Mouse (Mus musculus) lung, postnatal 0 days (tissue): ENCODE data around the gene Iscu. TPM values are rescaled to one million over a fixed set of nuclear protein-coding genes. Genes with fewer than 3 reads are reported as not detected.

Source experiments
- ATAC-seq: fragments of 200-750 bp; cut with Nextera tagmentation; 2 replicates; pipeline ENCODE4 v1.8.0; 2017; ENCODE audit warnings: moderate library complexity
- DNase-seq: peaks from one replicate; pipeline ENCODE4 v3.0.0-alpha.2; 2016; ENCODE audit warnings: low spot score
- H3K27ac ChIP-seq: fragments of 300-500 bp; sonication (generic); 2 replicates; pipeline ENCODE4 v1.5.1; 2014; ENCODE audit warnings: antibody characterized with exemption, mild to moderate bottlenecking, low read length, mixed read lengths
- H3K27me3 ChIP-seq: fragments of 300-500 bp; sonication (generic); replicated peaks from 2 replicates; pipeline ENCODE4 v1.6.1; 2014; ENCODE audit warnings: low read length, mixed read lengths; ENCODE audit not compliant: insufficient read depth
- H3K36me3 ChIP-seq: fragments of 300-500 bp; sonication (generic); 2 replicates; pipeline ENCODE4 v1.6.1; 2014; ENCODE audit warnings: low read length, mixed read lengths; ENCODE audit not compliant: insufficient read depth
- H3K4me1 ChIP-seq: fragments of 300-500 bp; sonication (generic); 2 replicates; pipeline ENCODE4 v1.6.1; 2014; ENCODE audit warnings: antibody characterized with exemption, low read depth, low read length, mixed read lengths; ENCODE audit not compliant: insufficient read depth
- H3K4me2 ChIP-seq: fragments of 300-500 bp; sonication (generic); replicated peaks from 2 replicates; pipeline ENCODE4 v1.6.1; 2014; ENCODE audit warnings: low read depth, mild to moderate bottlenecking, low read length, moderate library complexity, mixed read lengths
- H3K4me3 ChIP-seq: fragments of 300-500 bp; sonication (generic); 2 replicates; pipeline ENCODE4 v1.5.1; 2014; ENCODE audit warnings: low read depth, low read length
- H3K9ac ChIP-seq: fragments of 300-500 bp; sonication (generic); replicated peaks from 2 replicates; pipeline ENCODE4 v1.6.1; 2014; ENCODE audit warnings: low read depth, mild to moderate bottlenecking
- H3K9me3 ChIP-seq: fragments of 300-500 bp; sonication (generic); 2 replicates; pipeline ENCODE4 v1.6.1; 2016; ENCODE audit warnings: low read length, mixed read lengths
- CTCF ChIP-seq: IDR thresholded peaks from 2 replicates; pipeline ENCODE4 v1.5.1; 2016; ENCODE audit warnings: antibody characterized with exemption, mild to moderate bottlenecking
- EP300 ChIP-seq: IDR thresholded peaks from 2 replicates; pipeline ENCODE4 v1.6.1; 2016; ENCODE audit warnings: antibody characterized with exemption, mild to moderate bottlenecking, control low read depth
- WGBS: fragments of 180-500 bp; shearing (Covaris S2); extraction: QIAGEN DNeasy Blood & Tissue Kit; methylation state at CpG from one replicate; pipeline ENCODE4 v1.1.7; 2014; 5-methylcytosine and 5-hydroxymethylcytosine counted together
- polyA plus RNA-seq: library from polyadenylated mRNA; unstranded; fragments of >200 nt; fragmentation: Nextera tagmentation; extraction: Ambion mirVana; gene quantifications from 2 replicates; pipeline ENCODE4 v1.2.1, GENCODE M21; 2015

Iscu gene
- polyA plus RNA-seq, result 197 and 225 TPM in 2 replicates

GRCm38 (mm10) chr5:113772450-113772895 is at the start of gene Iscu, which contains the start of gene Sart3:
TSS of gene Iscu (plus strand) at chr5:113772748.
TSS of gene Sart3 (minus strand) at chr5:113772510.
- no peaks in the 10 kb centered on the region for H3K27me3 ChIP-seq
- H3K9ac ChIP-seq, result peak within 1 kb of the TSS; percentile 80
- no peak for TF ChIP-seq CTCF
- no peak for TF ChIP-seq EP300
- H3K4me1 ChIP-seq, result 0 out of 2 replicates have a peak, but pooled peaks cover 2% of the 10 kb centered on the region
- ATAC-seq (peak; percentile 87), DNase-seq (peak; percentile 97)
- H3K4me2 ChIP-seq, result peak within 1 kb of the TSS; percentile 85
- H3K36me3 ChIP-seq, result peaks cover 16% of the 10 kb centered on the region; the same call in 1 of the 2 replicates
- peak within 1 kb of the TSS; percentile 86 for H3K4me3 ChIP-seq
- H3K9me3 ChIP-seq, result no peaks in the 10 kb centered on the region
- WGBS, result under 1% methylated on average over 44 of the region's 49 CpGs
- peak within 1 kb of the TSS; percentile 95 for H3K27ac ChIP-seq

GRCm38 (mm10) chr5:113723567-113724237 is 48.8 kb upstream of the Iscu start:
- Histone ChIP-seq H3K36me3 (no peaks in the 10 kb centered on the region), H3K9ac (no peak overlapping the region), H3K4me3 (no peak overlapping the region), H3K4me1 (no peaks in the 10 kb centered on the region), H3K27ac (no peak overlapping the region), H3K9me3 (no peaks in the 10 kb centered on the region), H3K4me2 (no peak overlapping the region), H3K27me3 (no peaks in the 10 kb centered on the region)
- 29% methylated on average over 8 of the region's 8 CpGs for WGBS
- TF ChIP-seq CTCF (no peak), EP300 (no peak)
- DNase-seq, result no peak
- ATAC-seq, result no peak

GRCm38 (mm10) chr5:113724446-113724845 is 48.1 kb upstream of the Iscu start, which contains the start of gene 1700069L16Rik:
TSS of gene 1700069L16Rik (minus strand) at chr5:113724772.
- TF ChIP-seq EP300, result no peak
- peak; percentile 91 for TF ChIP-seq CTCF
- H3K27me3 ChIP-seq, result no peaks in the 10 kb centered on the region
- 4% methylated on average over 15 of the region's 15 CpGs for WGBS
- no peak within 1 kb of the TSS for H3K4me2 ChIP-seq
- no peak within 1 kb of the TSS for H3K4me3 ChIP-seq
- ATAC-seq, result peak; percentile 68
- DNase-seq, result peak; percentile 86
- no peak within 1 kb of the TSS for H3K27ac ChIP-seq
- no peak within 1 kb of the TSS for H3K9ac ChIP-seq
- H3K36me3 ChIP-seq, result no peaks in the 10 kb centered on the region
- H3K4me1 ChIP-seq, result no peaks in the 10 kb centered on the region
- no peaks in the 10 kb centered on the region for H3K9me3 ChIP-seq

GRCm38 (mm10) chr5:113725417-113725816 is 47.1 kb upstream of the Iscu start:
- no peak overlapping the region for H3K4me2 ChIP-seq
- H3K4me3 ChIP-seq, result no peak overlapping the region
- no peak for TF ChIP-seq CTCF
- TF ChIP-seq EP300, result no peak
- H3K27ac ChIP-seq, result no peak overlapping the region
- no peaks in the 10 kb centered on the region for H3K4me1 ChIP-seq
- no peaks in the 10 kb centered on the region for H3K27me3 ChIP-seq
- no peaks in the 10 kb centered on the region for H3K9me3 ChIP-seq
- ATAC-seq, result no peak
- 69% methylated on average over 12 of the region's 12 CpGs for WGBS
- H3K36me3 ChIP-seq, result no peaks in the 10 kb centered on the region
- DNase-seq, result no peak
- H3K9ac ChIP-seq, result no peak overlapping the region

- Histone ChIP-seq H3K36me3 (no peaks in the 10 kb centered on the region), H3K9ac (no peak overlapping the region), H3K27ac (no peak overlapping the region), H3K27me3 (no peaks in the 10 kb centered on the region), H3K4me1 (no peaks in the 10 kb centered on the region), H3K4me2 (no peak overlapping the region), H3K4me3 (no peak overlapping the region), H3K9me3 (no peaks in the 10 kb centered on the region)
- no peak for DNase-seq
- no peak for ATAC-seq
- no peak for TF ChIP-seq CTCF
- WGBS, result 71% methylated on average over 6 of the region's 6 CpGs
Measured at GRCm38 (mm10) chr5:113726618-113727017, 45.9 kb upstream of the Iscu start.

- DNase-seq (no peak), ATAC-seq (no peak)
- TF ChIP-seq EP300 (no peak), CTCF (no peak)
- Histone ChIP-seq H3K27ac (no peak overlapping the region), H3K27me3 (no peaks in the 10 kb centered on the region), H3K4me1 (no peaks in the 10 kb centered on the region), H3K4me2 (no peak overlapping the region), H3K9me3 (no peaks in the 10 kb centered on the region), H3K36me3 (no peaks in the 10 kb centered on the region), H3K4me3 (no peak overlapping the region), H3K9ac (no peak overlapping the region)
- WGBS, result 48% methylated on average over 12 of the region's 12 CpGs
Measured at GRCm38 (mm10) chr5:113727238-113727637, 45.3 kb upstream of the Iscu start.
